In the genomic region with DNA sequence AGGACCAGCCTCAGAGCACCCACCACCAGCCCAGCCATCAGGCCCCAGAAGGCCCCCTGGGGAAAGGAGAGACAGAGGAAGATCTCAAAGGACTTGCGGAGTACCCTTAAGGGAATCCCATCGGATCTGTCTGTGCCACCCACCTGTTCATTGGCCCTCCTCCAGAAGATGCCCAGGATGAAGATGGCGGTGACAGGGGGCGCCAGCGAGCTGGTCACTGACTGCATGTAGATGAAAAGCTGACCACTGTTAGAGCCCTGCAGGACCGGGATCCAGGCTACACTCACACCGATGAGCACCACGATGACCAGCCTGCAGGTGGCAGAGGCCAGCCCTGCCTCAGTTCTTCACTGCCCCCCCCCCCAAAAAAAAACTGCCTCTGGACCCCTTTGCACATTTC, we compare ENCODE assay signal across 9 mouse cellular contexts. TPM values are rescaled to one million over a fixed set of nuclear protein-coding genes. Genes with fewer than 3 reads are reported as not detected.
DNase-seq lines count a peak whose midpoint lies in the region; TF ChIP-seq lines count a peak whose summit lies in the region.
"Had no signal": no experiment of that assay in that cellular context is flagged by ENCODE, and none has a peak within 500 bp of the region (broad histone marks: within the 10 kb centered on the region; RNA-seq: fewer than 3 reads in every experiment).

No protein-coding gene starts in this region.

- peaks cover 74% of the 10 kb centered on the region for H3K27me3 ChIP-seq in E14TG2a.4 (ENCODE audit: insufficient read depth, low read length)
- peaks cover 47% of the 10 kb centered on the region for H3K27me3 ChIP-seq in embryonic facial prominence, embryonic 10.5 days (replicated peaks; ENCODE audit: low read depth, poor library complexity, severe bottlenecking)

- no peak overlapping the region for H3K27ac ChIP-seq in layer of hippocampus, adult 2 months
- H3K27ac ChIP-seq in embryonic facial prominence, embryonic 10.5 days (replicated peaks) = 0 out of 2 replicates have a peak overlapping the region, but pooled peaks have one; percentile 70

- no peak for DNase-seq in layer of hippocampus, adult 2 months (ENCODE audit: low spot score in 2 of 2)
- DNase-seq in layer of hippocampus, adult 9-10 months (ENCODE audit: low spot score) = no peak
- DNase-seq in adrenal gland, adult 2 months = peak; percentile 46
- DNase-seq in embryonic facial prominence, embryonic 10.5 days (ENCODE audit: low spot score) = peak; percentile 47
- DNase-seq in retina, embryonic 14.5 days (ENCODE audit: low spot score) = peak; percentile 52
- no peak for DNase-seq in T-cell, adult 2 months (ENCODE audit: low spot score)

- H3K4me1 ChIP-seq in E14TG2a.4 (replicated peaks; ENCODE audit: low read depth, low read length) = peaks cover 43% of the 10 kb centered on the region
- peaks cover 59% of the 10 kb centered on the region for H3K4me1 ChIP-seq in embryonic facial prominence, embryonic 10.5 days

- H3K36me3 ChIP-seq in E14TG2a.4 (ENCODE audit: insufficient read depth, low read length) = no peaks in the 10 kb centered on the region
- H3K36me3 ChIP-seq in embryonic facial prominence, embryonic 10.5 days (replicated peaks) = no peaks in the 10 kb centered on the region

- peak; percentile 66 for TF ChIP-seq CTCF in layer of hippocampus, adult 2 months (conservative IDR thresholded peaks at IDR 0.05)
- TF ChIP-seq CTCF in E14TG2a.4 (conservative IDR thresholded peaks at IDR 0.05; ENCODE audit: low read length) = peak; percentile 16

- 35% methylated on average over 8 of the region's 8 CpGs for WGBS in embryonic facial prominence, embryonic 10.5 days

- H3K9me3 ChIP-seq in E14TG2a.4 (ENCODE audit: low read length) = no peaks in the 10 kb centered on the region
- no peaks in the 10 kb centered on the region for H3K9me3 ChIP-seq in embryonic facial prominence, embryonic 10.5 days

- no peak overlapping the region for H3K4me3 ChIP-seq in layer of hippocampus, adult 2 months
- no peak overlapping the region; the same call in 1 of the 2 replicates for H3K4me3 ChIP-seq in E14TG2a.4 (replicated peaks; ENCODE audit: low read length)
- H3K4me3 ChIP-seq in embryonic facial prominence, embryonic 10.5 days = no peak overlapping the region

RNA-seq across cellular contexts. Expression of a gene that starts 10.2 kb away (rescaled TPM):
- not detected for total RNA-seq in layer of hippocampus, adult 2 months (2021)
- total RNA-seq in adrenal gland, adult 2 months (2021) = 1 to 10 TPM in 1 of 2 experiments, under 1 TPM in 1; 0.78 to 2.7 TPM
- polyA plus RNA-seq in adrenal gland, adult 2 months (2012; rRNA removed) = 1.7 and 2.1 TPM in 2 replicates
- 2.2 and 2.3 TPM in 2 replicates for polyA plus RNA-seq in embryonic facial prominence, embryonic 10.5 days (2016; fragmentation: Nextera tagmentation; extraction: Ambion mirVana)

RNA-seq across cellular contexts. Expression of a gene that starts 20.6 kb away (rescaled TPM):
- total RNA-seq in layer of hippocampus, adult 2 months (2021) = 1 to 10 TPM; 4.1 to 4.4 TPM
- total RNA-seq in adrenal gland, adult 2 months (2021) = 10 to 100 TPM in 1 of 2 experiments, 1 to 10 TPM in 1; 5.4 to 10.7 TPM
- polyA plus RNA-seq in adrenal gland, adult 2 months (2012; rRNA removed) = 10.4 and 12.4 TPM in 2 replicates
- 6.0 and 6.5 TPM in 2 replicates for polyA plus RNA-seq in embryonic facial prominence, embryonic 10.5 days (2016; fragmentation: Nextera tagmentation; extraction: Ambion mirVana)

RNA-seq across cellular contexts. Expression of a gene that starts 46.9 kb away (rescaled TPM):
- total RNA-seq in layer of hippocampus, adult 2 months (2021) = under 1 TPM; 0.31 to 0.47 TPM
- under 1 TPM; 0.14 to 0.24 TPM for total RNA-seq in adrenal gland, adult 2 months (2021)
- 0.07 and 0.10 TPM in 2 replicates for polyA plus RNA-seq in adrenal gland, adult 2 months (2012; rRNA removed)
- polyA plus RNA-seq in embryonic facial prominence, embryonic 10.5 days (2016; fragmentation: Nextera tagmentation; extraction: Ambion mirVana) = 0.14 TPM in 1 of 2 replicates, not detected in the other
- total RNA-seq: heart, postnatal 36 days had no signal
- polyA plus RNA-seq: stomach, embryonic 16.5 days had no signal

Comparison
In these comparisons a context has a peak if more than half of its experiments do, and no peak if none do; other contexts are left out.
1. DNase-seq: peak in adrenal gland, adult 2 months (single experiment), embryonic facial prominence, embryonic 10.5 days (single experiment) and retina, embryonic 14.5 days (single experiment); none in layer of hippocampus, adult 2 months (0 of 2), layer of hippocampus, adult 9-10 months (single experiment) and T-cell, adult 2 months (single experiment).